Mouse (Mus musculus): ENCODE measurements at regions not wholly inside any gene's neighbourhood (a gene's known extent, or its start where the extent isn't known, plus 50 kb on each side); places are given as distances from the start of the nearest gene placed in this dataset.

- ATAC-seq (ENCODE audit: low FRiP score): no peak
- H3K36me3 ChIP-seq (ENCODE audit: control insufficient read depth, insufficient read depth, low read length): no peaks in the 10 kb centered on the region
- no peak overlapping the region for H3K27ac ChIP-seq (ENCODE audit: low read depth, low read length)
- H3K4me3 ChIP-seq (ENCODE audit: low read depth, low read length): no peak overlapping the region
- no peak overlapping the region for H3K4me2 ChIP-seq
- H3K27me3 ChIP-seq (ENCODE audit: control insufficient read depth, insufficient read depth, low read length): no peaks in the 10 kb centered on the region
- 89% methylated on average over 5 of the region's 5 CpGs for WGBS
- H3K4me1 ChIP-seq (ENCODE audit: control insufficient read depth, insufficient read depth, low read length): no peaks in the 10 kb centered on the region
- H3K9ac ChIP-seq (ENCODE audit: low read length): no peak overlapping the region
- no peaks in the 10 kb centered on the region for H3K9me3 ChIP-seq (ENCODE audit: control insufficient read depth, low read length)
- no peak for DNase-seq (ENCODE audit: low spot score, missing footprints)
Observed at GRCm38 (mm10) chr13:92925196-92925595, 80.6 kb downstream of the Mtx3 start.

GRCm38 (mm10) chr13:92928551-92928950, 84.0 kb downstream of the Mtx3 start:
- ATAC-seq (ENCODE audit: low FRiP score) (no peak), DNase-seq (ENCODE audit: low spot score, missing footprints) (no peak)
- no peaks in the 10 kb centered on the region for H3K27me3 ChIP-seq (ENCODE audit: control insufficient read depth, insufficient read depth, low read length)
- no peak overlapping the region for H3K4me2 ChIP-seq
- H3K4me1 ChIP-seq (ENCODE audit: control insufficient read depth, insufficient read depth, low read length): no peaks in the 10 kb centered on the region
- no peaks in the 10 kb centered on the region for H3K9me3 ChIP-seq (ENCODE audit: control insufficient read depth, low read length)
- no peak overlapping the region for H3K4me3 ChIP-seq (ENCODE audit: low read depth, low read length)
- H3K36me3 ChIP-seq (ENCODE audit: control insufficient read depth, insufficient read depth, low read length): no peaks in the 10 kb centered on the region
- 93% methylated on average over 1 of the region's 1 CpGs for WGBS
- H3K9ac ChIP-seq (ENCODE audit: low read length): no peak overlapping the region
- H3K27ac ChIP-seq (ENCODE audit: low read depth, low read length): no peak overlapping the region

GRCm38 (mm10) chr13:92931696-92932095, 87.1 kb downstream of the Mtx3 start:
- ATAC-seq (ENCODE audit: low FRiP score) (no peak), DNase-seq (ENCODE audit: low spot score, missing footprints) (no peak)
- H3K4me2 ChIP-seq: no peak overlapping the region
- no peaks in the 10 kb centered on the region for H3K27me3 ChIP-seq (ENCODE audit: control insufficient read depth, insufficient read depth, low read length)
- no peak overlapping the region for H3K9ac ChIP-seq (ENCODE audit: low read length)
- H3K4me1 ChIP-seq (ENCODE audit: control insufficient read depth, insufficient read depth, low read length): no peaks in the 10 kb centered on the region
- WGBS: 78% methylated on average over 2 of the region's 2 CpGs
- no peaks in the 10 kb centered on the region for H3K36me3 ChIP-seq (ENCODE audit: control insufficient read depth, insufficient read depth, low read length)
- no peak overlapping the region for H3K4me3 ChIP-seq (ENCODE audit: low read depth, low read length)
- no peaks in the 10 kb centered on the region for H3K9me3 ChIP-seq (ENCODE audit: control insufficient read depth, low read length)
- no peak overlapping the region for H3K27ac ChIP-seq (ENCODE audit: low read depth, low read length)

GRCm38 (mm10) chr13:92939032-92939431, 94.5 kb downstream of the Mtx3 start:
- ATAC-seq (ENCODE audit: low FRiP score) (no peak), DNase-seq (ENCODE audit: low spot score, missing footprints) (no peak)
- H3K9me3 ChIP-seq (ENCODE audit: control insufficient read depth, low read length): no peaks in the 10 kb centered on the region
- H3K9ac ChIP-seq (ENCODE audit: low read length): no peak overlapping the region
- WGBS: 94% methylated on average over 7 of the region's 7 CpGs
- no peaks in the 10 kb centered on the region for H3K4me1 ChIP-seq (ENCODE audit: control insufficient read depth, insufficient read depth, low read length)
- no peaks in the 10 kb centered on the region for H3K27me3 ChIP-seq (ENCODE audit: control insufficient read depth, insufficient read depth, low read length)
- no peak overlapping the region for H3K4me3 ChIP-seq (ENCODE audit: low read depth, low read length)
- no peaks in the 10 kb centered on the region for H3K36me3 ChIP-seq (ENCODE audit: control insufficient read depth, insufficient read depth, low read length)
- H3K4me2 ChIP-seq: no peak overlapping the region
- H3K27ac ChIP-seq (ENCODE audit: low read depth, low read length): no peak overlapping the region

GRCm38 (mm10) chr13:92940610-92941009, 96.0 kb downstream of the Mtx3 start:
- Histone ChIP-seq H3K27me3 (ENCODE audit: control insufficient read depth, insufficient read depth, low read length) (no peaks in the 10 kb centered on the region), H3K4me2 (no peak overlapping the region), H3K27ac (ENCODE audit: low read depth, low read length) (no peak overlapping the region), H3K9me3 (ENCODE audit: control insufficient read depth, low read length) (no peaks in the 10 kb centered on the region), H3K4me1 (ENCODE audit: control insufficient read depth, insufficient read depth, low read length) (no peaks in the 10 kb centered on the region), H3K36me3 (ENCODE audit: control insufficient read depth, insufficient read depth, low read length) (no peaks in the 10 kb centered on the region), H3K9ac (ENCODE audit: low read length) (no peak overlapping the region), H3K4me3 (ENCODE audit: low read depth, low read length) (no peak overlapping the region)
- no peak for ATAC-seq (ENCODE audit: low FRiP score)
- DNase-seq (ENCODE audit: low spot score, missing footprints): no peak
- WGBS: 85% methylated on average over 6 of the region's 6 CpGs

GRCm38 (mm10) chr13:92948560-92948959, 104.0 kb downstream of the Mtx3 start:
- Histone ChIP-seq H3K27me3 (ENCODE audit: control insufficient read depth, insufficient read depth, low read length) (no peaks in the 10 kb centered on the region), H3K36me3 (ENCODE audit: control insufficient read depth, insufficient read depth, low read length) (no peaks in the 10 kb centered on the region), H3K4me2 (no peak overlapping the region), H3K27ac (ENCODE audit: low read depth, low read length) (no peak overlapping the region), H3K4me1 (ENCODE audit: control insufficient read depth, insufficient read depth, low read length) (no peaks in the 10 kb centered on the region), H3K4me3 (ENCODE audit: low read depth, low read length) (no peak overlapping the region), H3K9me3 (ENCODE audit: control insufficient read depth, low read length) (no peaks in the 10 kb centered on the region), H3K9ac (ENCODE audit: low read length) (no peak overlapping the region)
- 66% methylated on average over 2 of the region's 2 CpGs for WGBS
- no peak for ATAC-seq (ENCODE audit: low FRiP score)
- DNase-seq (ENCODE audit: low spot score, missing footprints): no peak

GRCm38 (mm10) chr13:92960031-92960430, 115.5 kb downstream of the Mtx3 start:
- DNase-seq (ENCODE audit: low spot score, missing footprints) (no peak), ATAC-seq (ENCODE audit: low FRiP score) (0 out of 2 replicates have a peak, but pooled peaks have one; percentile 38)
- no peak overlapping the region for H3K4me2 ChIP-seq
- no peaks in the 10 kb centered on the region for H3K4me1 ChIP-seq (ENCODE audit: control insufficient read depth, insufficient read depth, low read length)
- H3K27ac ChIP-seq (ENCODE audit: low read depth, low read length): no peak overlapping the region
- no peaks in the 10 kb centered on the region for H3K27me3 ChIP-seq (ENCODE audit: control insufficient read depth, insufficient read depth, low read length)
- H3K36me3 ChIP-seq (ENCODE audit: control insufficient read depth, insufficient read depth, low read length): no peaks in the 10 kb centered on the region
- no peak overlapping the region for H3K9ac ChIP-seq (ENCODE audit: low read length)
- WGBS: 61% methylated on average over 4 of the region's 4 CpGs
- no peak overlapping the region for H3K4me3 ChIP-seq (ENCODE audit: low read depth, low read length)
- H3K9me3 ChIP-seq (ENCODE audit: control insufficient read depth, low read length): no peaks in the 10 kb centered on the region

GRCm38 (mm10) chr13:92962625-92963024, 118.1 kb downstream of the Mtx3 start:
- Histone ChIP-seq H3K27ac (ENCODE audit: low read depth, low read length) (no peak overlapping the region), H3K4me1 (ENCODE audit: control insufficient read depth, insufficient read depth, low read length) (no peaks in the 10 kb centered on the region), H3K27me3 (ENCODE audit: control insufficient read depth, insufficient read depth, low read length) (no peaks in the 10 kb centered on the region), H3K9me3 (ENCODE audit: control insufficient read depth, low read length) (no peaks in the 10 kb centered on the region), H3K4me2 (no peak overlapping the region), H3K4me3 (ENCODE audit: low read depth, low read length) (no peak overlapping the region), H3K9ac (ENCODE audit: low read length) (no peak overlapping the region), H3K36me3 (ENCODE audit: control insufficient read depth, insufficient read depth, low read length) (no peaks in the 10 kb centered on the region)
- 83% methylated on average over 5 of the region's 5 CpGs for WGBS
- DNase-seq (ENCODE audit: low spot score, missing footprints): no peak
- no peak for ATAC-seq (ENCODE audit: low FRiP score)

- Histone ChIP-seq H3K27me3 (ENCODE audit: control insufficient read depth, insufficient read depth, low read length) (no peaks in the 10 kb centered on the region), H3K4me1 (ENCODE audit: control insufficient read depth, insufficient read depth, low read length) (no peaks in the 10 kb centered on the region), H3K9ac (ENCODE audit: low read length) (no peak overlapping the region), H3K36me3 (ENCODE audit: control insufficient read depth, insufficient read depth, low read length) (no peaks in the 10 kb centered on the region), H3K9me3 (ENCODE audit: control insufficient read depth, low read length) (no peaks in the 10 kb centered on the region), H3K27ac (ENCODE audit: low read depth, low read length) (no peak overlapping the region), H3K4me3 (ENCODE audit: low read depth, low read length) (no peak overlapping the region), H3K4me2 (no peak overlapping the region)
- DNase-seq (ENCODE audit: low spot score, missing footprints) (no peak), ATAC-seq (ENCODE audit: low FRiP score) (no peak)
- WGBS: 91% methylated on average over 2 of the region's 2 CpGs
Observed at GRCm38 (mm10) chr13:92963351-92963895, 118.9 kb downstream of the Mtx3 start.

All from midbrain, embryonic 11.5 days (tissue).